Mouse (Mus musculus): ENCODE data around the gene Efcab5. TPM values are rescaled to one million over a fixed set of nuclear protein-coding genes. Genes with fewer than 3 reads are reported as not detected.
"Not testable (repeated sequence)": the region's sequence is repeated elsewhere in the genome, so short reads cannot be mapped to it uniquely, and the experiment has no call there.

Efcab5 gene
- polyA plus RNA-seq, 1 experiment from 2014 or later, result 0.56 TPM

DNA sequence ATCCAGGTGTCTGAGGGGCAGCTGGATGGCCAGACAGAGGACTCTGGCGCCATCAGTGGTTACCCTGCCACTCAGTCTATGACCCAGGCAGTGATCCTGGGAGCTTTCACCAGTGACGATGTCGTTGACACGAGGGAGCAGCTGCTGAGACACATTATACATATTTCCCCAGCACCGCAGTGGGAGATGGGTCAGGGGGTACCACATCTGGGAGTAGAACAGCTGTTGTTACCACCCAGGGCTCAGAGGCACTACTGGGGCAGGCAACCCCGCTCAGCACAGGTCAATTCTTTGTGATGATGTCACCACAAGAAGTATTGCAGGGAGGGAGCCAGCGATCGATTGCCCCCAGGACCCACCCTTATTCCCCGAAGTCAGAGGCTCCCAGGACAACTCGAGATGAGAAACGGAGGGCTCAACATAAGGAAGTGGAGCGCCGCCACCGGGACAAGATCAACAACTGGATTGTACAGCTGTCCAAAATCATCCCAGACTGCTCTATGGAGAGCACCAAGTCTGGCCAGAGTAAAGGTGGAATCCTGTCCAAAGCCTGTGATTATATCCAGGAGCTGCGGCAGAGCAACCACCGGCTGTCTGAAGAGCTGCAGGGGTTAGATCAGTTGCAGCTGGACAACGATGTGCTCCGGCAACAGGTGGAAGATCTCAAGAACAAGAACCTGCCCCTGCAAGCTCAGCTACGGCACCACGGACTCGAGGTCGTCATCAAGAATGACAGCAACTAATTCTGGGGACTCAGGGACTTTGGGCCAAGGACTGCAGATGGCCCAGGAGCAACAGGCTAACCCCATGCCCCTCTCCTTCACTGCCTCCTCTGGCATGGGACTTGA, 38.8 kb downstream of the Efcab5 start:
- H3K9me3 ChIP-seq (ENCODE audit: control insufficient read depth, low read length); H3K4me2 ChIP-seq (ENCODE audit: low read length); H3K36me3 ChIP-seq (ENCODE audit: control insufficient read depth, insufficient read depth, low read length); H3K27ac ChIP-seq (ENCODE audit: low read depth, low read length); H3K4me1 ChIP-seq (ENCODE audit: control insufficient read depth, insufficient read depth, low read depth, low read length); H3K4me3 ChIP-seq (ENCODE audit: low read length); ATAC-seq; H3K27me3 ChIP-seq (replicated peaks; ENCODE audit: control insufficient read depth, insufficient read depth, low read length); H3K9ac ChIP-seq (ENCODE audit: low read depth, low read length): not testable (repeated sequence)
- WGBS, result 88% methylated on average over 20 of the region's 22 CpGs

- 84% methylated on average over 2 of the region's 2 CpGs for WGBS
- H3K9me3 ChIP-seq (ENCODE audit: control insufficient read depth, low read length), result peaks cover 3% of the 10 kb centered on the region; the same call in 1 of the 2 replicates
- ATAC-seq, result no peak
These were observed 40.0 kb downstream of the Efcab5 start for GRCm38 (mm10) chr11:77148774-77149173.

DNA sequence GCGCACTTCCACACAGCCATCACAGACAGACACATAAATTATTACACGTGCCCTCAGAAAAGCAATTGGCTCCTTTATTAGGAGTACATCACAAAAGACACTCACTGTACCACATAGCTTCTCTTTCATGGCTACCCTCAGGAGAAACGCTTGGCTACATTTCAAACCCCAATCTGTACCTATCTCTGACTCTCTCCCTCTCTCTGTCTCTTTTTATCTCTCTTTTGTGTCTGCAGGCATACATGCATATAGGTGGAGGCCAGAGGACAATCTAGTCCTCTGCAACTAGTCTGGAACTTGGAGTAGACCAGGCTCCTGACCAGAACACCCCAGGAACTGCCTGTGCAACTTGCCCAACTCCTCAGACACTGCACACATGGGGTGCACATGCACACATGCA, 41.0 kb downstream of the Efcab5 start:
- H3K36me3 ChIP-seq (ENCODE audit: control insufficient read depth, insufficient read depth, low read length), result no peaks in the 10 kb centered on the region
- 95% methylated on average over 3 of the region's 3 CpGs for WGBS
- no peaks in the 10 kb centered on the region for H3K4me1 ChIP-seq (ENCODE audit: control insufficient read depth, insufficient read depth, low read depth, low read length)
- no peak for ATAC-seq
- no peak overlapping the region for H3K9ac ChIP-seq (ENCODE audit: low read depth, low read length)
- no peak overlapping the region for H3K27ac ChIP-seq (ENCODE audit: low read depth, low read length)
- H3K4me3 ChIP-seq (ENCODE audit: low read length), result no peak overlapping the region
- H3K27me3 ChIP-seq (replicated peaks; ENCODE audit: control insufficient read depth, insufficient read depth, low read length), result no peaks in the 10 kb centered on the region
- H3K9me3 ChIP-seq (ENCODE audit: control insufficient read depth, low read length), result peaks cover 3% of the 10 kb centered on the region; the same call in 1 of the 2 replicates
- H3K4me2 ChIP-seq (ENCODE audit: low read length), result no peak overlapping the region

More at GRCm38 (mm10) chr11:77148774-77149173, 40.0 kb downstream of the Efcab5 start:
- Histone ChIP-seq H3K36me3 (ENCODE audit: control insufficient read depth, insufficient read depth, low read length) (no peaks in the 10 kb centered on the region), H3K4me2 (ENCODE audit: low read length) (no peak overlapping the region), H3K4me3 (ENCODE audit: low read length) (no peak overlapping the region), H3K27ac (ENCODE audit: low read depth, low read length) (no peak overlapping the region), H3K4me1 (ENCODE audit: control insufficient read depth, insufficient read depth, low read depth, low read length) (no peaks in the 10 kb centered on the region), H3K27me3 (replicated peaks; ENCODE audit: control insufficient read depth, insufficient read depth, low read length) (no peaks in the 10 kb centered on the region), H3K9ac (ENCODE audit: low read depth, low read length) (no peak overlapping the region)

DNA sequence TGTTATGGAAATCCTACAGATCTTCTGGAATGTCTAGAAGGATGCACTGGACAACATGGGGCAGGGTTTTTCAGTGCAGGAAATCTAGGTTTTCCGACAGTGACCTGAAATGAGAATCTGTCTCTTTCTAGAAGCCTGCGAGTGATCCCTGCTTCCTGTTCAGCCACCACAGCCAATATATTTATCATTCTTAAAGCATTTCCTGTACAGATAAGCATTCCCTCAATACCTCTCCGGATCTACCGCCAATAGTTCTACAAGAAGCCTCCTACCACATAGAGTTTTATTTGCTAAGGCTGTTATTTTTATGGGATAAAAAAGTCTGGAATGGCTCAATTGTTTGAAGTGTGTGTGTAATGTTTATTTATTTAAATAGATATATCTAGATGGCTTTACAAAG, 43.3 kb downstream of the Efcab5 start:
- WGBS, result 83% methylated on average over 4 of the region's 4 CpGs
- H3K36me3 ChIP-seq (ENCODE audit: control insufficient read depth, insufficient read depth, low read length), result no peaks in the 10 kb centered on the region
- no peak overlapping the region for H3K4me2 ChIP-seq (ENCODE audit: low read length)
- ATAC-seq, result no peak
- H3K27me3 ChIP-seq (replicated peaks; ENCODE audit: control insufficient read depth, insufficient read depth, low read length), result no peaks in the 10 kb centered on the region
- H3K9me3 ChIP-seq (ENCODE audit: control insufficient read depth, low read length), result peaks cover 3% of the 10 kb centered on the region; the same call in 1 of the 2 replicates
- H3K9ac ChIP-seq (ENCODE audit: low read depth, low read length), result no peak overlapping the region
- no peak overlapping the region for H3K4me3 ChIP-seq (ENCODE audit: low read length)
- no peaks in the 10 kb centered on the region for H3K4me1 ChIP-seq (ENCODE audit: control insufficient read depth, insufficient read depth, low read depth, low read length)
- no peak overlapping the region for H3K27ac ChIP-seq (ENCODE audit: low read depth, low read length)

DNA sequence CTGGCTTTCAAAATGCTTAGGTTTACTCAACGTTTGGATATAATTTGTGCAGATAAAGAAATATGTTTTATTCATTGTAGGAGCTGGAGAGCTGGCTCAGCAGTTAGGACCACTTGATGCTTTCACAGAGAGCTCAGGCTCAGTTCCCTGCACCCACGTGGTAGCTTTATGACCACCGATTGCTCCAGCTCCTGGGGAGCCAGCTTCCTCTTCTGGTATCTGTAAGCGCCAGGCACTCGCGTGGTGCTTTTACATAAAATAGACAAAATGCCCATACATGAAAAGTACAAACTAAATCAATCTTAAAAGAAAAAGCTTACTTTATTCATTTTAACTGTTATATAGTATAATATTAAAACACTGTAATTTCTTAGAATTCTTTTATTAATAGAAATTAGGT, 46.8 kb downstream of the Efcab5 start:
- Histone ChIP-seq H3K9ac (ENCODE audit: low read depth, low read length) (no peak overlapping the region), H3K9me3 (ENCODE audit: control insufficient read depth, low read length) (no peaks in the 10 kb centered on the region), H3K4me2 (ENCODE audit: low read length) (no peak overlapping the region), H3K27ac (ENCODE audit: low read depth, low read length) (no peak overlapping the region), H3K4me1 (ENCODE audit: control insufficient read depth, insufficient read depth, low read depth, low read length) (no peaks in the 10 kb centered on the region), H3K36me3 (ENCODE audit: control insufficient read depth, insufficient read depth, low read length) (no peaks in the 10 kb centered on the region), H3K4me3 (ENCODE audit: low read length) (no peak overlapping the region), H3K27me3 (replicated peaks; ENCODE audit: control insufficient read depth, insufficient read depth, low read length) (no peaks in the 10 kb centered on the region)
- no peak for ATAC-seq
- 75% methylated on average over 6 of the region's 6 CpGs for WGBS

GRCm38 (mm10) chr11:77139976-77140375, 48.8 kb downstream of the Efcab5 start:
- Histone ChIP-seq H3K9ac (ENCODE audit: low read depth, low read length) (no peak overlapping the region), H3K4me1 (ENCODE audit: control insufficient read depth, insufficient read depth, low read depth, low read length) (no peaks in the 10 kb centered on the region), H3K27ac (ENCODE audit: low read depth, low read length) (no peak overlapping the region), H3K4me3 (ENCODE audit: low read length) (no peak overlapping the region), H3K9me3 (ENCODE audit: control insufficient read depth, low read length) (no peaks in the 10 kb centered on the region), H3K27me3 (replicated peaks; ENCODE audit: control insufficient read depth, insufficient read depth, low read length) (no peaks in the 10 kb centered on the region), H3K36me3 (ENCODE audit: control insufficient read depth, insufficient read depth, low read length) (no peaks in the 10 kb centered on the region), H3K4me2 (ENCODE audit: low read length) (no peak overlapping the region)
- ATAC-seq, result no peak
- 90% methylated on average over 6 of the region's 6 CpGs for WGBS

DNA sequence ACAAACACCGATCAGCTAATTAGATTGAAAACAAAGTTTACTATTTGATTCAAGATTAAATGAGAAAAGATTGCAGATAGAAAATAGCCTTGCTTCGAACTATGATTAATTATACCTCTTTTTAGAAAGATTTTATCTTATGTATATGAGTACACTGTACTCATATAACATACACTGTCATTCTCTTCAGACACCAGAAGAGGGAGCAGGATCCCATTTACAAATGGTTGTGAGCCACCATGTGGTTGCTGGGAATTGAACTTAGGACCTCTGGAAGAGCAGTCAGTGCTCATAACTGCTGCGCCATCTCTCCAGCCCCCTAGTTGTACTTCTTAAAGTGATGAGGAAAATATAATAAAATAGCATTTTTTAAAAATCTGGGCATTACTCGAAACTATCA, 55.3 kb downstream of the Efcab5 start:
- H3K36me3 ChIP-seq (ENCODE audit: control insufficient read depth, insufficient read depth, low read length), result no peaks in the 10 kb centered on the region
- H3K9ac ChIP-seq (ENCODE audit: low read depth, low read length), result no peak overlapping the region
- H3K27me3 ChIP-seq (replicated peaks; ENCODE audit: control insufficient read depth, insufficient read depth, low read length), result no peaks in the 10 kb centered on the region
- no peak for ATAC-seq
- H3K4me1 ChIP-seq (ENCODE audit: control insufficient read depth, insufficient read depth, low read depth, low read length), result no peaks in the 10 kb centered on the region
- 94% methylated on average over 4 of the region's 4 CpGs for WGBS
- no peaks in the 10 kb centered on the region for H3K9me3 ChIP-seq (ENCODE audit: control insufficient read depth, low read length)
- no peak overlapping the region for H3K4me3 ChIP-seq (ENCODE audit: low read length)
- H3K4me2 ChIP-seq (ENCODE audit: low read length), result no peak overlapping the region
- H3K27ac ChIP-seq (ENCODE audit: low read depth, low read length), result no peak overlapping the region

DNA sequence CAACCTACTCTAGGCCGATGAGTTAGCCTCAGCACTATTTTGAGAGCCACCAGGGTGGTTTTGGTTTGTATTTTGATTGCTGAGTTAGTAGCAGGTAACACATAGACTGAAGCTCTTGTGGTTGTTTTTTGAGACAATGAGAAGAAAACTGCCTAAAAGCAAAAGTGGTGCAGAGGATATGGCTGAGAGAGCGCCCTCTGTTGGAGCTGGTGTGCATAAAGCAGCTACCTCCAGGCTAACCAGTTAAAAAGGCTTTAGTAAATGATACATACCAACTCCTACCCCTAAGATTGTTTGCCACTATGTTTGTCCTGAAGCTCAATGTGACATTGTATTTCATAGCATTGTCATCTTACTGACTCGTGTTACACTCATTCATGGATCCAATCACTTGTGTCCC, 56.2 kb downstream of the Efcab5 start:
- 59% methylated on average over 3 of the region's 3 CpGs for WGBS
- Histone ChIP-seq H3K9me3 (ENCODE audit: control insufficient read depth, low read length) (no peaks in the 10 kb centered on the region), H3K4me2 (ENCODE audit: low read length) (no peak overlapping the region), H3K9ac (ENCODE audit: low read depth, low read length) (no peak overlapping the region), H3K27me3 (replicated peaks; ENCODE audit: control insufficient read depth, insufficient read depth, low read length) (no peaks in the 10 kb centered on the region), H3K4me3 (ENCODE audit: low read length) (no peak overlapping the region), H3K36me3 (ENCODE audit: control insufficient read depth, insufficient read depth, low read length) (no peaks in the 10 kb centered on the region), H3K4me1 (ENCODE audit: control insufficient read depth, insufficient read depth, low read depth, low read length) (no peaks in the 10 kb centered on the region), H3K27ac (ENCODE audit: low read depth, low read length) (no peak overlapping the region)
- no peak for ATAC-seq

GRCm38 (mm10) chr11:77128562-77128961, 60.2 kb downstream of the Efcab5 start:
- no peaks in the 10 kb centered on the region for H3K4me1 ChIP-seq (ENCODE audit: control insufficient read depth, insufficient read depth, low read depth, low read length)
- H3K27me3 ChIP-seq (replicated peaks; ENCODE audit: control insufficient read depth, insufficient read depth, low read length), result no peaks in the 10 kb centered on the region
- H3K9ac ChIP-seq (ENCODE audit: low read depth, low read length), result no peak overlapping the region
- H3K36me3 ChIP-seq (ENCODE audit: control insufficient read depth, insufficient read depth, low read length), result no peaks in the 10 kb centered on the region
- H3K4me2 ChIP-seq (ENCODE audit: low read length), result no peak overlapping the region
- no peak overlapping the region for H3K4me3 ChIP-seq (ENCODE audit: low read length)
- WGBS, result 90% methylated on average over 3 of the region's 3 CpGs
- H3K27ac ChIP-seq (ENCODE audit: low read depth, low read length), result no peak overlapping the region
- no peaks in the 10 kb centered on the region for H3K9me3 ChIP-seq (ENCODE audit: control insufficient read depth, low read length)
- no peak for ATAC-seq
